Mouse (Mus musculus) heart, postnatal 0 days (tissue): ENCODE data around the gene Tex37. TPM values are rescaled to one million over a fixed set of nuclear protein-coding genes. Genes with fewer than 3 reads are reported as not detected.
A peak's percentile ranks its signal among the peaks of the same experiment; 100 is the strongest.

Experiments
- ATAC-seq: fragments of 200-750 bp; cut with Nextera tagmentation; 2 replicates; pipeline ENCODE4 v1.8.0; 2017; ENCODE audit warnings: low read depth, moderate number of reproducible peaks, moderate library complexity; ENCODE audit not compliant: insufficient read depth
- DNase-seq: peaks from one replicate; pipeline ENCODE4 v3.0.0-alpha.2; 2016; ENCODE audit warnings: low spot score
- H3K27ac ChIP-seq: fragments of 300-500 bp; sonication (generic); 2 replicates; pipeline ENCODE4 v1.5.1; 2014; ENCODE audit warnings: low read depth, mild to moderate bottlenecking
- H3K27me3 ChIP-seq: fragments of 300-500 bp; sonication (generic); 2 replicates; pipeline ENCODE4 v1.6.1; 2014; ENCODE audit warnings: low read length, mixed read lengths; ENCODE audit not compliant: control insufficient read depth, insufficient read depth
- H3K36me3 ChIP-seq: fragments of 300-500 bp; sonication (generic); replicated peaks from 2 replicates; pipeline ENCODE4 v1.6.1; 2014; ENCODE audit warnings: low read length, mixed read lengths; ENCODE audit not compliant: control insufficient read depth, insufficient read depth
- H3K4me1 ChIP-seq: fragments of 300-500 bp; sonication (generic); 2 replicates; pipeline ENCODE4 v1.6.1; 2014; ENCODE audit warnings: antibody characterized with exemption; ENCODE audit not compliant: control insufficient read depth, insufficient read depth
- H3K4me2 ChIP-seq: fragments of 300-500 bp; sonication (generic); 2 replicates; pipeline ENCODE4 v1.6.1; 2014; ENCODE audit warnings: low read depth, mild to moderate bottlenecking, low read length, moderate library complexity
- H3K4me3 ChIP-seq: fragments of 300-500 bp; sonication (generic); 2 replicates; pipeline ENCODE4 v1.5.1; 2014; ENCODE audit warnings: low read depth, low read length
- H3K9ac ChIP-seq: fragments of 300-500 bp; sonication (generic); replicated peaks from 2 replicates; pipeline ENCODE4 v1.6.1; 2014; ENCODE audit warnings: low read depth, low read length, mixed read lengths
- H3K9me3 ChIP-seq: fragments of 300-500 bp; sonication (generic); replicated peaks from 2 replicates; pipeline ENCODE4 v1.6.1; 2016; ENCODE audit warnings: low read length; ENCODE audit not compliant: control insufficient read depth
- CTCF ChIP-seq: IDR thresholded peaks from 2 replicates; pipeline ENCODE4 v1.5.1; 2016; ENCODE audit warnings: antibody characterized with exemption, control low read depth, low read depth
- EP300 ChIP-seq: IDR thresholded peaks from 2 replicates; pipeline ENCODE4 v1.6.1; 2016; ENCODE audit warnings: antibody characterized with exemption, low read depth
- WGBS: fragments of 180-500 bp; shearing (Covaris S2); extraction: QIAGEN DNeasy Blood & Tissue Kit; methylation state at CpG from one replicate; pipeline ENCODE4 v1.1.7; 2014; 5-methylcytosine and 5-hydroxymethylcytosine counted together
- polyA plus RNA-seq: library from polyadenylated mRNA; unstranded; fragments of >200 nt; fragmentation: Nextera tagmentation; extraction: Ambion mirVana; gene quantifications from 2 replicates; pipeline ENCODE4 v1.2.1, GENCODE M21; 2015
- total RNA-seq: library from RNA; depleted of rRNA; stranded (reverse); fragments of >200 nt; gene quantifications from 2 replicates; pipeline ENCODE4 v1.2.3, GENCODE M21; 2014; ENCODE audit warnings: low replicate concordance

Tex37 gene
- total and polyA plus RNA-seq, 2 experiments from 2014 or later: not detected

DNA sequence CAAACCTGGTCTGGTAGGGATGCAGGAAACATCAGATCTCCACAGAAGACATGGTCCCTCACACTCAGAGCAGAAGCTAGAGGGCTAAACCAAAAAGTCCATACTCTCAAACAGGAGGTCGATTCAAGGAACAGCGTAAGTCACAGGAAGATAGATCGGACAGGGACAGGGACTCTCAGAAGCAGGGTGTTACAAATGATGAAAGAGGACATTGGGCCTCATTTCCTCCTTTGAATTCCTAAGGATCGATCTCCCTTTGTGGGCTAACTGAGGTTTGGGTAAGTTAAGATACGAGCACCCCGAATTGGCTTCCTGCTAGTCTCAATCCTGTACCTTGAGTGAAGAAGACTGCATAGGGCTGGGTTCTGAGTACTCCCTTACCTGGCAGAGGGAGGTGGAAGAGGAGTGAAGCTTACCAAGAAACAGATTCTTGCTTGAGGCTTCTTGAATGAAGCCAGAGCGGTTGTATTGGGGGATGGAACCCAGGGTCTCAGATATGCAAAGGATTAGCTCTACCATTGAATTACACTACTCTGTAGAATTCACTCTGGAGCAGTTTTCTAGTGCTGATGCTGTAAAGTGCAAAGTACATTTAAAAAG lies 38.7 kb upstream of the Tex37 start:
- no peak overlapping the region for H3K9ac ChIP-seq
- WGBS: 14% methylated on average over 7 of the region's 7 CpGs
- no peaks in the 10 kb centered on the region for H3K36me3 ChIP-seq
- no peak for ATAC-seq
- peaks cover 6% of the 10 kb centered on the region; the same call in 1 of the 2 replicates for H3K4me1 ChIP-seq
- peaks cover 87% of the 10 kb centered on the region for H3K27me3 ChIP-seq
- peak overlapping the region; percentile 36 for H3K4me3 ChIP-seq
- no peak for TF ChIP-seq EP300
- TF ChIP-seq CTCF: no peak
- no peaks in the 10 kb centered on the region for H3K9me3 ChIP-seq
- H3K27ac ChIP-seq: no peak overlapping the region
- no peak for DNase-seq
- H3K4me2 ChIP-seq: no peak overlapping the region

DNA sequence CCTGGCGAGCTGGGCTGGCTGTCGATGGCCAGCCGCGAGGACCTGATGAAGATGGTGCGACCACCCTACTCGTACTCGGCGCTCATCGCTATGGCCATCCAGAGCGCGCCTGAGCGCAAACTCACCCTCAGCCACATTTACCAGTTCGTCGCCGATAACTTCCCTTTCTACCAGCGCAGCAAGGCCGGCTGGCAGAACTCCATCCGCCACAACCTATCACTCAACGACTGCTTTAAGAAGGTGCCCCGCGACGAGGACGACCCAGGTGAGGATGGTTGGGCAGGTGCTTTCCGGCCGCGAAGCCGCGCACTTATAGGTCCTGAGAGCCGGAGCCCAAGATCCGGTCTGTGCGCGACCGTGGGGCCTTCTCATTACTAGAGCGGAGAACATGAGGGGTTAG lies 38.2 kb upstream of the Tex37 start:
- no peak overlapping the region for H3K9ac ChIP-seq

DNA sequence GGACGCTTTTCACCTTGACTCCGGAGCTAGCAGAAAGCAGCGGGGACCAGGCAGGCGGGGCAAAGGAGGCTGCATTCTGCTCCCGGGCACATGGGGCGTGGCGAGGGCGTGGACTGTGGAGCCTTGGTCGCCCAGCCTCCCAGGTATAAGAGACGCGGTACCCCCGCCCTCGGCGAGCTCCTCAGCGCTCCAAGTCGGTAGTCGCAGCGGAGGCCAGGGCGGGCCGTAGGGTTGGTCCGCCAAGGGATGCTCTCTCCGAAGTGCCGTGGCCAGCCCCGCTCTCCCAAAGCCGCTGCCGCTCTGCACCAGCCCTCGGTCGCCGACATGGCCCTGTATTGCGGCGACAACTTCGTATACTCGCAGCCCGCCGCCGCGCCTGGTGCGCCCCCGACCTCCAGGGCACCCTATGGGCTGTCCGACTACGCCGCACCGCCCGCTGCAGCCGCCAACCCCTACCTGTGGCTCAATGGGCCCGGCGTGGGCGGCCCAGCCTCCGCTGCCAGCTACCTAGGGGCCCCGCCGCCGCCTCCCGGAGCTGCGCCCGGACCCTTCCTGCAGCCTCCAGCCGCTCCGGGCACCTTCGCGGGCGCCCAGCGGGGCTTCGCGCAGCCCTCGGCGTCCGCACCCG lies 37.7 kb upstream of the Tex37 start, which contains the start of gene Foxi3:
Gene Foxi3 (plus strand): TSS at position 247 of the 628 bp plus-strand sequence.
- H3K27me3 ChIP-seq: peaks cover 89% of the 10 kb centered on the region
- H3K4me1 ChIP-seq: peaks cover 6% of the 10 kb centered on the region; the same call in 1 of the 2 replicates
- H3K4me3 ChIP-seq: peak within 1 kb of the TSS; percentile 36
- H3K36me3 ChIP-seq: no peaks in the 10 kb centered on the region
- no peaks in the 10 kb centered on the region for H3K9me3 ChIP-seq
- H3K4me2 ChIP-seq: peak within 1 kb of the TSS; percentile 50
- WGBS: under 1% methylated on average over 57 of the region's 67 CpGs
- DNase-seq (no peak), ATAC-seq (0 out of 2 replicates have a peak, but pooled peaks have one; percentile 24)
- no peak within 1 kb of the TSS for H3K9ac ChIP-seq
- TF ChIP-seq EP300 (no peak), CTCF (no peak)
- no peak within 1 kb of the TSS for H3K27ac ChIP-seq

More for the DNA sequence above, 38.2 kb upstream of the Tex37 start:
- Histone ChIP-seq H3K4me3 (peak overlapping the region; percentile 36), H3K27me3 (peaks cover 89% of the 10 kb centered on the region), H3K4me1 (peaks cover 6% of the 10 kb centered on the region; the same call in 1 of the 2 replicates), H3K9me3 (no peaks in the 10 kb centered on the region), H3K4me2 (peak overlapping the region; percentile 50), H3K36me3 (no peaks in the 10 kb centered on the region), H3K27ac (no peak overlapping the region)
- DNase-seq: no peak
- 2% methylated on average over 34 of the region's 34 CpGs for WGBS
- no peak for TF ChIP-seq CTCF
- no peak for TF ChIP-seq EP300
- no peak for ATAC-seq

DNA sequence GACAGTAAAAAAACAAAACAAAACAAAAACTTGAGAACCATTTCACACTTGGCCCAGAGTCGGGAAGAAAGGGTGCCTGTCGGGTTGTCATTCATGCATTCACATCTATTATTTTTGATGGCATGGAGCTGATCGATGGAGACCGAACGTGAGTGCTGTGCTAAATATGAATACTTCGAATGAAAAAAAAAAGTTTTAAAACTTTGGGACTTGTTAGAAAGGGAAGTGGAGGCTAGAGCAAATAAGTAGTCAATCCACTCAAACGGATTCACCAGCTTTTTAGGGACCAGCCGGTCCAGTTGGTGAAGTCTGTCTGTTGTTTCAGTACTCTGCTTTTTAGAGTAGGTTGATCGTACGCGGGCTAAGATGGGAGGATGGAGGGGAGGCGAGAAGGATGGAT lies 37.1 kb upstream of the Tex37 start:
- no peak for ATAC-seq
- H3K36me3 ChIP-seq: no peaks in the 10 kb centered on the region
- 4% methylated on average over 12 of the region's 12 CpGs for WGBS
- DNase-seq: no peak
- no peak overlapping the region for H3K9ac ChIP-seq
- no peak for TF ChIP-seq CTCF
- no peak for TF ChIP-seq EP300
- no peak overlapping the region for H3K27ac ChIP-seq
- no peaks in the 10 kb centered on the region for H3K9me3 ChIP-seq
- peak overlapping the region; percentile 36 for H3K4me3 ChIP-seq
- H3K27me3 ChIP-seq: peaks cover 85% of the 10 kb centered on the region
- H3K4me1 ChIP-seq: peaks cover 6% of the 10 kb centered on the region; the same call in 1 of the 2 replicates
- peak overlapping the region; percentile 50 for H3K4me2 ChIP-seq

DNA sequence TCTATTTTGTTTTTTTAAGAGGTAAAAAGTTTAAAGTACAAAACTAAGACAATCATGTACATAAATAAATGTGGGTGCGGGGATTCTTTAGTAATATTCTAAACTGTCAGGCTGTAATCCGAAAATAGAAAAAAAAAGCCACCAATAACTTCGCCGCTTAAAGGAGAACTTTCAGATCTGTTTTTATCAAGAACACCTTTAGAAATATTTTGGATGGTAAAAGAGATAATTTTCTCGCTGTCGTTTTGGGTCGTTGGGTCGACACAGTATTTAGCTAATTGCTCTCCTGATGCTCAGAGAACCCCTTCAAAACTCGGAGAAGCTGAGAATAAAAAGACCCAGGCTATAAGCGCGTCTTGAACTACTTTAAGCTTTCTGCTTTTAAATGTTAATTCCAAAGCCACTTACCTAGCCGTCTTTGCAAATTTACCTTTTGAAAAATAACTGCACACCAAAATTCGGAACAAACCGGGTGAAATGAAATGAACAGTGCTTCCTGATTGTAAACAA lies 36.6 kb upstream of the Tex37 start:
- WGBS: 5% methylated on average over 14 of the region's 14 CpGs
- no peak for TF ChIP-seq EP300
- TF ChIP-seq CTCF: no peak
- H3K36me3 ChIP-seq: no peaks in the 10 kb centered on the region

More for the DNA sequence above, 36.6 kb upstream of the Tex37 start:
- Histone ChIP-seq H3K27me3 (peaks cover 83% of the 10 kb centered on the region), H3K4me2 (no peak overlapping the region), H3K9ac (no peak overlapping the region), H3K9me3 (no peaks in the 10 kb centered on the region), H3K4me3 (no peak overlapping the region), H3K4me1 (peaks cover 6% of the 10 kb centered on the region; the same call in 1 of the 2 replicates), H3K27ac (no peak overlapping the region)
- DNase-seq: no peak
- ATAC-seq: no peak
